Mouse (Mus musculus): ENCODE measurements at regions not wholly inside any gene's neighbourhood (a gene's known extent, or its start where the extent isn't known, plus 50 kb on each side); places are given as distances from the start of the nearest gene placed in this dataset.

DNA sequence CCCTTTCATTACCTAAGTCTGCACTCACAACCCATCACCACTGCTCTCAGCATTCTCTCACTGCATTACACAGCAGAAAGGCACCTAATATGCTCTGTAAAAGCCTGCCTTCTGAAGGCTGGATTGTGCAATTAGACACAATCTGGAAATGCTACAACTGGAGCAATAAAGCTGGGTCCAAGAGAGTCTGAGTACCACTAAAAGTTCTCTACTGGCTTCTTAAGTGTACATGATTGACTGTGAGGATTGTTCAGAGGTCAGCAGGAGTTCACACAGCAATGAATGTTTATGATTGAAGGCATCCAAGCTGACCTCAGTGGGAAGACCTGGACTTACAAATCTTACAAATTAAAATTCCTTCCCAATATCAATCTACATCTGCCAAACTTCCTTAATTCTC is 395.8 kb upstream of the Slc5a7 start:
- TF ChIP-seq CHD1 (IDR thresholded peaks at IDR 0.05; ENCODE audit: low read depth, low read length), result no peak
- TF ChIP-seq BHLHE40 (IDR thresholded peaks at IDR 0.05; ENCODE audit: borderline replicate concordance, low read depth, low read length), result no peak
- no peak for TF ChIP-seq MAFK (IDR thresholded peaks at IDR 0.05; ENCODE audit: borderline replicate concordance, low read depth, low read length)
- H3K4me3 ChIP-seq (ENCODE audit: control insufficient read depth in 1 of 2, insufficient read depth in 1 of 2, low read depth in 2 of 2, low read length in 2 of 2), result no peak overlapping the region
- DNase-seq (ENCODE audit: low read depth, low spot score), result no peak
- no peak overlapping the region for H3K9ac ChIP-seq (ENCODE audit: control insufficient read depth, low read depth, low read length, poor library complexity, severe bottlenecking)
- H3K4me1 ChIP-seq (ENCODE audit: control insufficient read depth in 1 of 2, insufficient read depth in 2 of 2, low read length in 2 of 2), result no peaks in the 10 kb centered on the region
- H3K9me3 ChIP-seq (replicated peaks; ENCODE audit: insufficient read depth, low read length), result no peaks in the 10 kb centered on the region
- no peaks in the 10 kb centered on the region for H3K79me2 ChIP-seq (ENCODE audit: control insufficient read depth, insufficient read depth, low read length, poor library complexity)
- H3K36me3 ChIP-seq (ENCODE audit: control insufficient read depth in 1 of 2, insufficient read depth in 2 of 2, low read length in 2 of 2), result no peaks in the 10 kb centered on the region
- no peak overlapping the region for H3K27ac ChIP-seq (ENCODE audit: control insufficient read depth, low read depth, low read length)
- H3K27me3 ChIP-seq (ENCODE audit: control insufficient read depth in 1 of 2, insufficient read depth in 2 of 2, low read length in 2 of 2), result no peaks in the 10 kb centered on the region

DNA sequence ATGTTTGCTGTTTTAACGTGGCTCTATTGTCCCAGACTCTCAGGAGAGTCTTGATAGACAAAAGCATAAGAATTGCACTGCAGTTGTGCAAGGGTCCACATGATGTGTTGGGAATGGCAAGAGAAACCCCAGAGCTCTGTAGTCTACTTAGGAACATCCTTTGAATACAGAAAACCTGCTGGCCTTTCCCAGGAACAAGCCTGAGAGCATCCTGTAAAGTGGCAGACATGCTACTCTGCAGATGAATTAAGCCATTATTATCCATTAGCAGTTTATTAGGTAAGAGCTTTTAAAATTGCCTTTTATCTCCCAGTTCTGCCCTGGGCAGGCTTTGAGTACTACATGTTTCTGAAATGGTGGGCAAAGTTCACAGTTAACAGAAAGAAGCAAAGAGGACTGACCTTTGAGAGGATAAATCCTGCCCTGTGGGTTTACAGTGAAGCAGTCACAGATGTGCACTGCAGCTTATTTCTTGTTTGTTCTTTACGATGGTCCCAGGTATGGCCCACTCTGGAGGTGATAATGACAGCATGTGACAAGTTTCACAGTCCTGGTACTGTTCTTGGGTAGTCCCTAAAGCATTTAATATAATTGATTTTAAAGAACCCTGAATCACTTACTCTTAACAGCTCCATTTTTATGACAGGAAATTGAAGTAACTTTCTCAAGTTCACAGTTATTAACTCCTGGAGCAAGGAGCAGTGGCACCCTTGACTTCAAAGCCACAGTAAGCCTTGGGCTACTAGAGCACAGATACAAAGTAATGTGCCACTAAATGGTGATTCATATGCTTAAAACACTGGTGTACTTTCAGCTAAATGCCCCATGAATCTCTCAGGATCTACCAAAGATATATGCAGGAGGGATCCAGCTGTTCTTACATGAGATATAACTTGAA is 386.6 kb upstream of the Slc5a7 start:
- TF ChIP-seq POLR2A (IDR thresholded peaks at IDR 0.05; ENCODE audit: control insufficient read depth in 1 of 2, insufficient read depth in 1 of 2, low read depth in 1 of 2, low read length in 2 of 2, poor library complexity in 1 of 2), result no peak
- TF ChIP-seq ZKSCAN1 (IDR thresholded peaks at IDR 0.05; ENCODE audit: low read depth, low read length), result no peak
- H3K4me3 ChIP-seq (ENCODE audit: control insufficient read depth in 1 of 2, insufficient read depth in 1 of 2, low read depth in 2 of 2, low read length in 2 of 2), result no peak overlapping the region
- H3K9ac ChIP-seq (ENCODE audit: control insufficient read depth, low read depth, low read length, poor library complexity, severe bottlenecking), result no peak overlapping the region
- H3K27ac ChIP-seq (ENCODE audit: control insufficient read depth, low read depth, low read length), result no peak overlapping the region
- no peaks in the 10 kb centered on the region for H3K79me2 ChIP-seq (ENCODE audit: control insufficient read depth, insufficient read depth, low read length, poor library complexity)
- no peaks in the 10 kb centered on the region for H3K27me3 ChIP-seq (ENCODE audit: control insufficient read depth in 1 of 2, insufficient read depth in 2 of 2, low read length in 2 of 2)
- H3K4me1 ChIP-seq (ENCODE audit: control insufficient read depth in 1 of 2, insufficient read depth in 2 of 2, low read length in 2 of 2), result no peaks in the 10 kb centered on the region
- H3K9me3 ChIP-seq (replicated peaks; ENCODE audit: insufficient read depth, low read length), result no peaks in the 10 kb centered on the region
- no peak for DNase-seq (ENCODE audit: low read depth, low spot score)
- no peaks in the 10 kb centered on the region for H3K36me3 ChIP-seq (ENCODE audit: control insufficient read depth in 1 of 2, insufficient read depth in 2 of 2, low read length in 2 of 2)

DNA sequence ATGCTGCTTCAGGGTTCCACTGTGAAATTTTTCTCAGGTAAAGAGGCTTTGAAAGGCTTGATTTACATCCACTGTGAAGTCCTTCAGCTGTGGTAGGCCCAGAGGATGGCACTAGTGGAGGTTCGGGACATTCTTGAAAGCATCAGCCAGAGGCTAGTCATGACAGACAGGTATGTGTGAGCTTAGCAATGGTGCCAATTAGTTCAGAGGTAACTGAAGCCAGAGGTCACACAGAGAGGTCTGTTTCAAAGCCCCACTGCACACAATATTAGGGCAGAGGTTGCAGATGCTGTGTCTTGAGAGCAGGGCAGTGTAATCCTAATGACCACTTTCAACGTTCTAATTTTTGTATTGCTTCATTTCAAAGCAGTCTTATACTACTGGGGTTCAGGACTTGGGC is 379.3 kb upstream of the Slc5a7 start:
- Histone ChIP-seq H3K9me3 (replicated peaks; ENCODE audit: insufficient read depth, low read length) (no peaks in the 10 kb centered on the region), H3K9ac (ENCODE audit: control insufficient read depth, low read depth, low read length, poor library complexity, severe bottlenecking) (no peak overlapping the region), H3K4me1 (ENCODE audit: control insufficient read depth in 1 of 2, insufficient read depth in 2 of 2, low read length in 2 of 2) (no peaks in the 10 kb centered on the region), H3K27me3 (ENCODE audit: control insufficient read depth in 1 of 2, insufficient read depth in 2 of 2, low read length in 2 of 2) (no peaks in the 10 kb centered on the region), H3K4me3 (ENCODE audit: control insufficient read depth in 1 of 2, insufficient read depth in 1 of 2, low read depth in 2 of 2, low read length in 2 of 2) (no peak overlapping the region), H3K79me2 (ENCODE audit: control insufficient read depth, insufficient read depth, low read length, poor library complexity) (no peaks in the 10 kb centered on the region), H3K36me3 (ENCODE audit: control insufficient read depth in 1 of 2, insufficient read depth in 2 of 2, low read length in 2 of 2) (no peaks in the 10 kb centered on the region), H3K27ac (ENCODE audit: control insufficient read depth, low read depth, low read length) (no peak overlapping the region)
- TF ChIP-seq POLR2AphosphoS5 (IDR thresholded peaks at IDR 0.05; ENCODE audit: borderline replicate concordance, low read depth, low read length) (no peak), ZMIZ1 (IDR thresholded peaks at IDR 0.05; ENCODE audit: low read depth, low read length) (no peak), TBP (IDR thresholded peaks at IDR 0.05; ENCODE audit: low read depth, low read length) (no peak), MEF2A (IDR thresholded peaks at IDR 0.05; ENCODE audit: extremely low read depth, insufficient replicate concordance, low read depth, low read length, poor library complexity, severe bottlenecking) (no peak), USF1 (IDR thresholded peaks at IDR 0.05; ENCODE audit: low read depth, low read length) (no peak), E2F4 (IDR thresholded peaks at IDR 0.05; ENCODE audit: borderline replicate concordance, low read depth, low read length) (no peak), GABPA (IDR thresholded peaks at IDR 0.05; ENCODE audit: low read depth, low read length) (no peak), BHLHE40 (IDR thresholded peaks at IDR 0.05; ENCODE audit: borderline replicate concordance, low read depth, low read length) (no peak)
- DNase-seq (ENCODE audit: low read depth, low spot score), result no peak

Data from MEL (cell line).